Mouse (Mus musculus): ENCODE data around the gene Atp12a. TPM values are rescaled to one million over a fixed set of nuclear protein-coding genes. Genes with fewer than 3 reads are reported as not detected.

The Atp12a gene
- polyA plus RNA-seq, 1 experiment from 2014 or later = not detected

- no peaks in the 10 kb centered on the region for H3K36me3 ChIP-seq (replicated peaks; ENCODE audit: insufficient read depth, low read length)
- H3K9ac ChIP-seq (replicated peaks) = no peak overlapping the region
- no peak for TF ChIP-seq CTCF (IDR thresholded peaks at IDR 0.05; ENCODE audit: low read depth)
- no peak for TF ChIP-seq EP300 (IDR thresholded peaks at IDR 0.05; ENCODE audit: low read depth)
- H3K4me2 ChIP-seq (ENCODE audit: low read depth, low read length) = no peak overlapping the region
- ATAC-seq (no peak), DNase-seq (no peak)
- WGBS (ENCODE audit: insufficient replicate concordance) = 76% methylated on average over 3 of the region's 3 CpGs
- H3K27me3 ChIP-seq (ENCODE audit: insufficient read depth, low read length) = no peaks in the 10 kb centered on the region
- H3K9me3 ChIP-seq (ENCODE audit: low read length) = no peaks in the 10 kb centered on the region
- no peaks in the 10 kb centered on the region for H3K4me1 ChIP-seq (ENCODE audit: insufficient read depth)
- no peak overlapping the region for H3K27ac ChIP-seq (ENCODE audit: low read depth)
- H3K4me3 ChIP-seq (ENCODE audit: low read depth, low read length) = no peak overlapping the region
Observed at GRCm38 (mm10) chr14:56390247-56390646, 25.4 kb downstream of the Atp12a start.

GRCm38 (mm10) chr14:56393704-56394312, 28.9 kb downstream of the Atp12a start:
- H3K27ac ChIP-seq (ENCODE audit: low read depth) = no peak overlapping the region
- ATAC-seq (peak; percentile 43; the same call in 1 of the 2 replicates), DNase-seq (no peak)
- TF ChIP-seq CTCF (IDR thresholded peaks at IDR 0.05; ENCODE audit: low read depth) = no peak
- TF ChIP-seq EP300 (IDR thresholded peaks at IDR 0.05; ENCODE audit: low read depth) = 0 out of 2 replicates have a peak, but pooled peaks have one; percentile 43
- H3K27me3 ChIP-seq (ENCODE audit: insufficient read depth, low read length) = no peaks in the 10 kb centered on the region
- no peaks in the 10 kb centered on the region for H3K36me3 ChIP-seq (replicated peaks; ENCODE audit: insufficient read depth, low read length)
- no peak overlapping the region for H3K9ac ChIP-seq (replicated peaks)
- no peaks in the 10 kb centered on the region for H3K4me1 ChIP-seq (ENCODE audit: insufficient read depth)
- WGBS (ENCODE audit: insufficient replicate concordance) = 22% methylated on average over 2 of the region's 2 CpGs
- H3K9me3 ChIP-seq (ENCODE audit: low read length) = no peaks in the 10 kb centered on the region
- no peak overlapping the region for H3K4me3 ChIP-seq (ENCODE audit: low read depth, low read length)
- no peak overlapping the region for H3K4me2 ChIP-seq (ENCODE audit: low read depth, low read length)

- ATAC-seq = no peak
Observed at GRCm38 (mm10) chr14:56398001-56398400, 33.1 kb downstream of the Atp12a start.

GRCm38 (mm10) chr14:56402311-56403071, 37.6 kb downstream of the Atp12a start, which contains the start of gene Rnf17:
Rnf17 (plus strand) TSS chr14:56402581.
- Histone ChIP-seq H3K4me1 (ENCODE audit: insufficient read depth) (no peaks in the 10 kb centered on the region), H3K9me3 (ENCODE audit: low read length) (no peaks in the 10 kb centered on the region), H3K36me3 (replicated peaks; ENCODE audit: insufficient read depth, low read length) (no peaks in the 10 kb centered on the region), H3K27me3 (ENCODE audit: insufficient read depth, low read length) (no peaks in the 10 kb centered on the region), H3K4me2 (ENCODE audit: low read depth, low read length) (peak within 1 kb of the TSS; percentile 26; the same call in 1 of the 2 replicates), H3K4me3 (ENCODE audit: low read depth, low read length) (no peak within 1 kb of the TSS), H3K9ac (replicated peaks) (no peak within 1 kb of the TSS), H3K27ac (ENCODE audit: low read depth) (no peak within 1 kb of the TSS)
- ATAC-seq (0 out of 2 replicates have a peak, but pooled peaks have one; percentile 29), DNase-seq (peak; percentile 22)
- TF ChIP-seq EP300 (IDR thresholded peaks at IDR 0.05; ENCODE audit: low read depth) (no peak), CTCF (IDR thresholded peaks at IDR 0.05; ENCODE audit: low read depth) (no peak)
- 72% methylated on average over 34 of the region's 34 CpGs for WGBS (ENCODE audit: insufficient replicate concordance)

More at GRCm38 (mm10) chr14:56398001-56398400, 33.1 kb downstream of the Atp12a start:
- Histone ChIP-seq H3K9ac (replicated peaks) (no peak overlapping the region), H3K36me3 (replicated peaks; ENCODE audit: insufficient read depth, low read length) (no peaks in the 10 kb centered on the region), H3K9me3 (ENCODE audit: low read length) (no peaks in the 10 kb centered on the region), H3K4me1 (ENCODE audit: insufficient read depth) (no peaks in the 10 kb centered on the region), H3K27me3 (ENCODE audit: insufficient read depth, low read length) (no peaks in the 10 kb centered on the region), H3K4me2 (ENCODE audit: low read depth, low read length) (no peak overlapping the region), H3K4me3 (ENCODE audit: low read depth, low read length) (no peak overlapping the region), H3K27ac (ENCODE audit: low read depth) (no peak overlapping the region)
- TF ChIP-seq EP300 (IDR thresholded peaks at IDR 0.05; ENCODE audit: low read depth) = no peak
- TF ChIP-seq CTCF (IDR thresholded peaks at IDR 0.05; ENCODE audit: low read depth) = peak; percentile 71
- DNase-seq = peak; percentile 28

GRCm38 (mm10) chr14:56403072-56403375, 38.2 kb downstream of the Atp12a start:
- TF ChIP-seq EP300 (IDR thresholded peaks at IDR 0.05; ENCODE audit: low read depth) (no peak), CTCF (IDR thresholded peaks at IDR 0.05; ENCODE audit: low read depth) (no peak)
- H3K4me1 ChIP-seq (ENCODE audit: insufficient read depth) = no peaks in the 10 kb centered on the region
- H3K27me3 ChIP-seq (ENCODE audit: insufficient read depth, low read length) = no peaks in the 10 kb centered on the region
- no peak overlapping the region for H3K27ac ChIP-seq (ENCODE audit: low read depth)
- H3K4me2 ChIP-seq (ENCODE audit: low read depth, low read length) = no peak overlapping the region
- H3K9ac ChIP-seq (replicated peaks) = no peak overlapping the region
- 70% methylated on average over 2 of the region's 2 CpGs for WGBS (ENCODE audit: insufficient replicate concordance)
- no peaks in the 10 kb centered on the region for H3K36me3 ChIP-seq (replicated peaks; ENCODE audit: insufficient read depth, low read length)
- H3K4me3 ChIP-seq (ENCODE audit: low read depth, low read length) = no peak overlapping the region
- ATAC-seq (no peak), DNase-seq (no peak)
- no peaks in the 10 kb centered on the region for H3K9me3 ChIP-seq (ENCODE audit: low read length)

Other genes starting within 250 kb of the Atp12a start
- gene Gzme, start 244.4 kb upstream of the Atp12a start, polyA plus RNA-seq (2015; fragmentation: Nextera tagmentation; extraction: Ambion mirVana) = not detected in 2 replicates
- gene Gzmd, start 232.5 kb upstream of the Atp12a start, polyA plus RNA-seq (2015; fragmentation: Nextera tagmentation; extraction: Ambion mirVana) = not detected in 2 replicates
- not detected in 2 replicates for gene Gzmg, start 205.5 kb upstream of the Atp12a start, polyA plus RNA-seq (2015; fragmentation: Nextera tagmentation; extraction: Ambion mirVana)
- not detected in 2 replicates for gene Gzmn, start 190.5 kb upstream of the Atp12a start, polyA plus RNA-seq (2015; fragmentation: Nextera tagmentation; extraction: Ambion mirVana)
- gene Gzmf, start 153.7 kb upstream of the Atp12a start, polyA plus RNA-seq (2015; fragmentation: Nextera tagmentation; extraction: Ambion mirVana) = not detected in 2 replicates
- 0.17 and 0.25 TPM in 2 replicates for gene Gzmc, start 130.4 kb upstream of the Atp12a start, polyA plus RNA-seq (2015; fragmentation: Nextera tagmentation; extraction: Ambion mirVana)
- gene Gzmb, start 102.8 kb upstream of the Atp12a start, polyA plus RNA-seq (2015; fragmentation: Nextera tagmentation; extraction: Ambion mirVana) = 7.2 and 7.9 TPM in 2 replicates
- 0.40 and 0.70 TPM in 2 replicates for gene Rnf17, start 37.5 kb downstream of the Atp12a start, polyA plus RNA-seq (2015; fragmentation: Nextera tagmentation; extraction: Ambion mirVana)
- gene Cenpj, start 210.4 kb downstream of the Atp12a start, polyA plus RNA-seq (2015; fragmentation: Nextera tagmentation; extraction: Ambion mirVana) = 2.0 and 2.1 TPM in 2 replicates
- gene Parp4, start 210.6 kb downstream of the Atp12a start, polyA plus RNA-seq (2015; fragmentation: Nextera tagmentation; extraction: Ambion mirVana) = 3.3 and 3.5 TPM in 2 replicates